Mouse (Mus musculus) lung, postnatal 0 days (tissue): ENCODE results near the gene Grm2.

Source experiments
- CTCF ChIP-seq: IDR thresholded peaks from 2 replicates; pipeline ENCODE4 v1.5.1; 2016; ENCODE audit warnings: antibody characterized with exemption, mild to moderate bottlenecking
- EP300 ChIP-seq: IDR thresholded peaks from 2 replicates; pipeline ENCODE4 v1.6.1; 2016; ENCODE audit warnings: antibody characterized with exemption, mild to moderate bottlenecking, control low read depth

DNA sequence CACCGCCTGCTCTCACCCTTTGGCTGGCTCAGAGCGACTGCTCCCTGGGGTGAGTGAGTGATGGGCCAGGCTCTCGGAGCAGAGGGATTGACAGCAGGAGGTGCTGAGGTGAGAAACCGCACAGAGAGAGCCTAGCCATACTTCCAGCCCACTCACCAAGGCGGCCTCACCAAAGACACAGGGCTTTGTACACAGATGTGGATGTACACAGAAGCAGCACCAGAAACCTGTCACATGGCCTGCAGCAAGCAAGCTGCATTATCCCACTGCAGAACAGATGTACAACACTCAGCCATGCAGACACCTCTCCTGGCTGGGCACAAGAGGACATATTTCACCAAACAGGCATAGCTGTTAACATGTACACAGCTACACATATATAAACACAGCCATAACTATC lies 1.7 kb upstream of the Grm2 start:
- TF ChIP-seq CTCF: no peak
- TF ChIP-seq EP300: no peak
